Mouse (Mus musculus) embryonic facial prominence, embryonic 10.5 days (tissue): ENCODE measurements at regions not wholly inside any gene's neighbourhood (a gene's known extent, or its start where the extent isn't known, plus 50 kb on each side); places are given as distances from the start of the nearest gene placed in this dataset.

Source experiments
- DNase-seq: peaks from one replicate; pipeline ENCODE4 v3.0.0-alpha.2; 2017; ENCODE audit warnings: low spot score
- H3K27ac ChIP-seq: fragments of 300-500 bp; sonication (generic); replicated peaks from 2 replicates; pipeline ENCODE4 v1.5.1; 2016; ENCODE audit warnings: mild to moderate bottlenecking
- H3K27me3 ChIP-seq: fragments of 300-500 bp; sonication (generic); replicated peaks from 2 replicates; pipeline ENCODE4 v1.6.1; 2016; ENCODE audit warnings: low read depth, mild to moderate bottlenecking; ENCODE audit not compliant: poor library complexity, severe bottlenecking
- H3K36me3 ChIP-seq: fragments of 300-500 bp; sonication (generic); replicated peaks from 2 replicates; pipeline ENCODE4 v1.6.1; 2016; ENCODE audit warnings: mild to moderate bottlenecking, moderate library complexity
- H3K4me1 ChIP-seq: fragments of 300-500 bp; sonication (generic); 2 replicates; pipeline ENCODE4 v1.6.1; 2016
- H3K4me3 ChIP-seq: fragments of 300-500 bp; sonication (generic); 2 replicates; pipeline ENCODE4 v1.5.1; 2016; ENCODE audit warnings: mild to moderate bottlenecking, moderate library complexity
- H3K9me3 ChIP-seq: fragments of 300-500 bp; sonication (generic); 2 replicates; pipeline ENCODE4 v1.6.1; 2016; ENCODE audit warnings: mild to moderate bottlenecking
- WGBS: fragments of 180-500 bp; shearing (Covaris S2); methylation state at CpG from one replicate; pipeline ENCODE4 v1.1.7; 2016; 5-methylcytosine and 5-hydroxymethylcytosine counted together

DNA sequence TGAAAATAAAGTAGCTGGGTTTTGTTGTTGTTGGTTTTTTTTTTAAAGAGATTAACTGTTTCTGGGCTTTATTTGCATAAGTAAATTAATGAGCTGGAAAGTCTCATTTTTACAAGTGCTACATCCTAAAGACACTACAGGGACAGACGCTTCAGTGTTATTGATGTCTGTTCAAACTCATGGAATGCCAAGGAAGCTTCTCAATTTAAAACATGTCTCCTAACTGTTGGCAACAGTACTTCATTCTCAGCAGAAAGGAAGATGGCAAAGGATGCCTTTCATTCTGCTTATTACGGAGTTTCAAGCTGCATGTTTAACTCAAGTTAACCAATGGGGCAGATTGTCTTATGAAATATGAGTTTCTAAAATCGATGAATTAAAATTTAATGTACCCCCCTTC, 187.3 kb downstream of the Fam84a start:
- H3K36me3 ChIP-seq, result no peaks in the 10 kb centered on the region
- H3K4me3 ChIP-seq, result no peak overlapping the region
- H3K9me3 ChIP-seq, result no peaks in the 10 kb centered on the region
- no peaks in the 10 kb centered on the region for H3K27me3 ChIP-seq
- DNase-seq, result no peak
- 89% methylated on average over 3 of the region's 3 CpGs for WGBS
- H3K27ac ChIP-seq, result no peak overlapping the region
- no peaks in the 10 kb centered on the region for H3K4me1 ChIP-seq

DNA sequence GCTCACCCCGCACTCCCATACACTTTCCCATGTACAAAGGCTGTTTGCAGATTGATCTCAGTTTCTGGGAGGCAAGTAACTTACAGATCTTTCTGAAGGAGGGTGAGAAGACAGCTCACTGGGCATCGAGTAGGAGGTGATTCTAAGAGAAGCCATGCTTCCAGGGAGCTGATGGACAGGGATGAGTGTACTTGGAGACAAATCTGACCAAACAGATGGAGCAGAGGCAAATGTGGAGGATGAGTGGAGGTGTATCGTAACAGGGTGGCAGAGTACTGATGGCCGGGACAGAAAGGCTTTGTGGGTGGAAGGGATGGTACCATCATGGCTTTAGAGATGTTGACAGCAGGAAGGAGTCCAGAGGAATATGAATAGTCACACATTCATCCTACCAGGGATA, 212.4 kb downstream of the Fam84a start:
- 91% methylated on average over 4 of the region's 4 CpGs for WGBS
- H3K27ac ChIP-seq, result no peak overlapping the region
- H3K4me1 ChIP-seq, result no peaks in the 10 kb centered on the region
- DNase-seq, result no peak
- H3K27me3 ChIP-seq, result no peaks in the 10 kb centered on the region
- H3K36me3 ChIP-seq, result no peaks in the 10 kb centered on the region
- H3K4me3 ChIP-seq, result no peak overlapping the region
- H3K9me3 ChIP-seq, result no peaks in the 10 kb centered on the region

DNA sequence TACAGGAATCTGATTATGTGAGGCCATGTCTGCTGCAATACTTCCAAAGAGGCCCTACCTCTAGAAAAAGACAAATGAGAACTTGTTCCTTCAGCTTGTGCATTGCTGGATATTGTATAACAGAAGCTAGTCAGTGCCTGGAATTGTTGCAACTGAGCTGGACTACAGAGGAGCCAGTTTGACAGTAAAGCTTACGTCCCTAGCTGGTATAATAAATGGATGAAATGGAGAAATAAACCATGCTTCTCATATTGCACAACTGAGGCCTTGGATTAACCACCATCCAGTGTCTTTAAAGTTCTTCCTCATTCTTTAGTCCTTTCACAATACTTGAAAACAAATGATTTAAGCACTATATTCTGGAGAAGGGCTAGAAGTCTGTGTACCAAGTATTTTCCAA, 230.8 kb downstream of the Fam84a start:
- no peak overlapping the region for H3K4me3 ChIP-seq
- 85% methylated on average over 1 of the region's 1 CpGs for WGBS
- DNase-seq, result no peak
- H3K36me3 ChIP-seq, result no peaks in the 10 kb centered on the region
- no peaks in the 10 kb centered on the region for H3K4me1 ChIP-seq
- no peaks in the 10 kb centered on the region for H3K27me3 ChIP-seq
- no peak overlapping the region for H3K27ac ChIP-seq
- H3K9me3 ChIP-seq, result no peaks in the 10 kb centered on the region

DNA sequence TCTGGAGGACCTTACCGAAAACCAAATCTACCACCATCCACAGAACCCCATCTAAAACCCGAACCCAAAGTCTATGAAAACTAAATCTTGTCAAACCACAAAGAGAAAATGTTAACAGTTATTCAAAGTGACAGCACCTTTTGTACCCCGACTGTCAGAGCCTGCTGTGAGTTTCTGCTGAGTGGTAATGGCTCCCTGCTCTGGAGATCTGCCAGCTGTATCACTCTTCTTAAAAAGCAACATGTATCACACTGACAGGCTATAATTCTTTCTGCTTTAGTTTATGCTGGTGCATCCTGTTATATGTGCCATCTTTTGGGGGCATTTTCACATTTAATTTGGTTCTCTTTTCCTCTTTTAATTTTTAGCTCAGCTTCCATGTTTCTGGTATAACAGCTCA, 268.5 kb downstream of the Fam84a start:
- Histone ChIP-seq H3K27me3 (no peaks in the 10 kb centered on the region), H3K9me3 (no peaks in the 10 kb centered on the region), H3K27ac (no peak overlapping the region), H3K4me3 (no peak overlapping the region), H3K4me1 (no peaks in the 10 kb centered on the region), H3K36me3 (no peaks in the 10 kb centered on the region)
- no peak for DNase-seq
- 69% methylated on average over 3 of the region's 3 CpGs for WGBS

DNA sequence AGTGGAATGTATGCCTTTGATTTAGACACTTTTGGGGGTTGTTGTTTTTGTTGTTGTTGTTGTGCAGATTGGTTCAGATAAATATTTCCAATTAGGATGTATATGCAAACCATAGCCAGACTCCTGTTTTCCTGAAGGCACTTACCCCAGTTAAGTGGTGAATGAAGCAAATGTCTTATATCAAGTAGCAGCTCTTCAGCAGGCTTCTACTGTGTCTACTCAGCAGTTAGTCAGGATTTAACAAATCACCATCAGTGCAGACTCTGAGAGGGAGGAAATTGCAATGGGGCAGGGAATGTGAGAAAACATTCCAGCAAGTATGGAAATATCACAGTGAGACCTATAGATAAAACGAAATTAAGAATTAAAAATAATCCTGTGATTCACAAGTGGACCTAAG, 282.7 kb downstream of the Fam84a start:
- no peak for DNase-seq
- H3K27me3 ChIP-seq, result no peaks in the 10 kb centered on the region
- no peak overlapping the region for H3K27ac ChIP-seq
- H3K36me3 ChIP-seq, result no peaks in the 10 kb centered on the region
- H3K9me3 ChIP-seq, result no peaks in the 10 kb centered on the region
- WGBS, result 76% methylated on average over 1 of the region's 1 CpGs
- no peaks in the 10 kb centered on the region for H3K4me1 ChIP-seq
- no peak overlapping the region for H3K4me3 ChIP-seq

DNA sequence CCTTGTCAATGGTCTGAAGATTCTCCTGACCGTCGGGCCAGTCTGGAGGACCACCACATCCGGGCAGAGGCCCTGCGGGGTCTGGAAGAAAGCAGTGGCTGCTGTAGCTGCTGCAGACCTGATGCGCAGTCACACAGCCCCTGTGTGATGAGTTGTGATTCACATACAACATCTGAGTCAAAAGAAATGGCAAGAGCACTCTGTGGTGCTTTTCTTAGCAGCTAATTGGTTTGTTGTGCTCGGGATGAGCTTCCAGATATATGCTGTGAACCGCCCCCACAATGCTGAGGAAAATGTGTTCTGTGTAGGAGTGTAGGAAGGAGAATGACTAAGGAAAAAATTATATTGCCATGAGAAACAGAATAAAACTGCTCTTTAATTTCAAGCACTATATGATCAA, 290.6 kb downstream of the Fam84a start:
- no peak for DNase-seq
- H3K27me3 ChIP-seq, result no peaks in the 10 kb centered on the region
- 90% methylated on average over 7 of the region's 7 CpGs for WGBS
- no peak overlapping the region for H3K27ac ChIP-seq
- no peak overlapping the region for H3K4me3 ChIP-seq
- H3K9me3 ChIP-seq, result 0 out of 2 replicates have a peak, but pooled peaks cover 2% of the 10 kb centered on the region
- H3K36me3 ChIP-seq, result no peaks in the 10 kb centered on the region
- no peaks in the 10 kb centered on the region for H3K4me1 ChIP-seq

DNA sequence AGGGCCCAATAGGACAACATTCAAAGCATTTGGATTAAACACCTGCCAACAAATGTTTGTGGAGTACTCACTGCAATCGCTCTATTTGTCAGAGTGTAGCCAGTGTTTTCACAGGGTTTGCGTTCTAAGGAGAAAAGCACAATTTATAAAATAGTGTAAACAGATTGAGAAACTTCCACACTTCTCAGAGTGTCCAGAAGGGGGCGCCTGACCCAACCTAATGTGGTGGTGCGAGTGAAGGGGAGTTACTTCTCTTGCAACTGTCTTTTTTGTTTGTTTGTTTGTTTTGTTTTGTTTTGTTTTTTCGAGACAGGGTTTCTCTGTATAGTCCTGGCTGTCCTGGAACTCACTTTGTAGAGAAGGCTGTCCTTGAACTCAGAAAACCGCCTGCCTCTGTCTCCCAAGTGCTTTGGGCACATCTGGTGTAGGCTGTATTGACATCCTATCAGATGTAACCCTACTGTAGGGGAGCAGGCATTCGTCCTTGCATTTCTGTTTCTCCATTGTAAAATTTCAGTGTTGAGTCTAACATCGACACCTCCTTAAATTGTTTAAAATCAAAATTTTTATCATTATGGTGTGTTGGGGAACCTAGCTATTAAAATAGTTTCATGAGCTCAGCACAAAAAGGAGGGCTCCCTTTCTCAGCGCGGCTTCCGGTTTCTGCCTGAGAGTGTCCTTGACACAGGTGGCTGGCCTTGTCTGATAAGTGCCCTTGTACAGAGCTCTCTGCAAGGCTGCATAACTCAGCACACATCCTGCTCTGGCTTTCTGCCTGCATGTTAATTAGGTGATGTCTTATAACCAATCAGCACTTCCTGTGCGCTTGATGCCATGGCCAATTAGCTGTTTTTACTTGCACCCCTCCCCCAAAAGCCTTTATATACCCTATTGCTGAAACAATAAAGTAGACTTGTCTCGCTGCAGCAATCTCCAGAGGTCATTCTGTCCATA, 307.0 kb downstream of the Fam84a start:
- H3K27ac ChIP-seq, result no peak overlapping the region
- no peak overlapping the region for H3K4me3 ChIP-seq
- peak; percentile 36 for DNase-seq
- no peaks in the 10 kb centered on the region for H3K36me3 ChIP-seq
- H3K4me1 ChIP-seq, result 0 out of 2 replicates have a peak, but pooled peaks cover 3% of the 10 kb centered on the region
- no peaks in the 10 kb centered on the region for H3K27me3 ChIP-seq
- H3K9me3 ChIP-seq, result peaks cover 4% of the 10 kb centered on the region; the same call in 1 of the 2 replicates
- WGBS, result 67% methylated on average over 13 of the region's 13 CpGs

DNA sequence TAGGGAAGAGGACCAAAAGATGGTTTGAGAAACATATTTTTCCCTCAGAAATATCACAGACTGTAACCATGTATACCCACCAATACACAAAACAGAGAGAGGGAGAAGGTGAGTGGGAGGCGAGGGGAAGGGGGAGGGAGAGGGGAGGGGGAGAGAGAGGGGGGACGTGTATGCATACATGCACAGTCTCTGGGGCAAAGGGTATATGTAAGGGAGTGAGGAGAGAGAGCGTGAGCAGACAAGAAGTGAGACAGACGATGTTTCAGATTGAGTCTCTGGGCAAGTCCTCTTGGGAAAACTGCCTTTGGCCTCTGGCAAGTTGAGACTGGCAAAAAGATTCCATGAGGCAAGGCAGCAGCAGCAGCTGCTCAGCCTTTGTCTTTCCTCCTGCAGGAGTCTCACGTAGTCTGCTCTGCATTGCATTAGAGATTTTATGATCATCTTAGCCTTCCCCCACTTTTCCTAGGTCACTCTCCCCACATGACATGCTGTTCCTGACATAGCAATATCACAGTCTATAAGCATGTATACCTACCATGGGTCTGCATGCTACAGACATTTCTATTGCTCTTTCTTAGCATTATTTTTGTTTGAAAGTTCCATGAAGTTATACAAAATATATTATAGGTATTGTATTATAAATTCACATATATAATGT, 308.3 kb downstream of the Fam84a start:
- H3K4me1 ChIP-seq, result 0 out of 2 replicates have a peak, but pooled peaks cover 3% of the 10 kb centered on the region
- peak; percentile 25 for DNase-seq
- no peak overlapping the region for H3K27ac ChIP-seq
- H3K36me3 ChIP-seq, result no peaks in the 10 kb centered on the region
- 51% methylated on average over 5 of the region's 5 CpGs for WGBS
- no peaks in the 10 kb centered on the region for H3K27me3 ChIP-seq
- H3K9me3 ChIP-seq, result peaks cover 4% of the 10 kb centered on the region; the same call in 1 of the 2 replicates
- H3K4me3 ChIP-seq, result no peak overlapping the region

DNA sequence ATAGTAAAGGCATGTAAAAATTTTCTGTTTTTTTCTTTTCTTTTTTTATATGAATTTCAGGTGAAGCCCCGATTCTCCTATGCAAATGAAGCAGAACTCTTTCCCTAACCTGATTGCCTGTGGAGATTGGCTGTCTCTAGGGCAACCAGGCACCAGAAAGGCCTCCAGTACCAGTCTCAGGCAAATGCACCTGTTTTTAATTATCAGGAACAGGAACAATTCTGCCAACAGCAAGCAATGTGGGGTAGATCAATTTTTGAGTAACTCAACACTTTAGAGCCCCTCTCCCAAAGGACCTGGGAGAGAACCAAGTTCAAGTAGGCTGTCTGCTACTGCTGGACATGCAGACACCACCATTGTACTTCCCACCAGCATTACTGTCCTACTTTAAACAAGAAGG, 310.6 kb downstream of the Fam84a start:
- Histone ChIP-seq H3K4me1 (0 out of 2 replicates have a peak, but pooled peaks cover 3% of the 10 kb centered on the region), H3K4me3 (no peak overlapping the region), H3K36me3 (no peaks in the 10 kb centered on the region), H3K27me3 (no peaks in the 10 kb centered on the region), H3K27ac (no peak overlapping the region), H3K9me3 (no peaks in the 10 kb centered on the region)
- WGBS, result 62% methylated on average over 1 of the region's 1 CpGs
- no peak for DNase-seq

DNA sequence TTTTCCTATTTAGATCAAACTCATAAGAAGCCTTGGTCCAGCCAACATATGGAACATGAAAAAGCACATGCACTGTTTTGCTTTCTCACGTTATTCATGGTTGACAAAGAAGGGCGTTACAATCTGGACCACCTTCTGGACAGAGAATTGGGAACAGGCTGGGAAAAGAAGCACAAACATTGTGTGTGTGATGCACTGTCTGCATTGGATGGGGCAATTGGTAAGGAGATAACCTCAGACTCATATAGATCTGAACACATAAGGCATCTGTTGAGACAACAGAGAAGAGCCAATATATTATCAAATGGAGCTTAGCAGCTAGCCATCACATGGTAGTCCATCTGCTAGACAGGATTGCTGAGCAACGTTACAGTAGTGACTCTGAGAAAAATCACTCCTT, 317.1 kb downstream of the Fam84a start:
- Histone ChIP-seq H3K27me3 (no peaks in the 10 kb centered on the region), H3K4me3 (no peak overlapping the region), H3K9me3 (no peaks in the 10 kb centered on the region), H3K27ac (no peak overlapping the region), H3K36me3 (no peaks in the 10 kb centered on the region), H3K4me1 (no peaks in the 10 kb centered on the region)
- 86% methylated on average over 3 of the region's 3 CpGs for WGBS
- no peak for DNase-seq

DNA sequence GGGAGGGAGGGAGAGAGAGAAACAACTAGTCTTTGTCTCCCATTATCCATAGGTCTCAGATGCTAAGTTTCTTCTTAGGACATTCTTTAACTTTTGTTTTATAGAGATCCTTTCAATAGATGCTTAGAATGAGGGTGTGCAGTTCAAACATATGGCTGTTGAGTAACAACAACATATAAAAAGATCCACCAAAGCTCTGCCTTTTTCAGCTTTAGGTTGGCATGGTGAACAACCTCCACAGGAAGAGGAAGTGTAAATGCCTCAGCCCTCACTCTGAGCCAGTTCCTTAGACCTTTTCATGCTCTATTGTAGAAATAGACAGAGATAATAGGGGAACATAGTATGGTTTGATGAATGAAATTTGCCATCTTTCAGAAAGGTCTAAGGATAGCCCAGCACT, 326.0 kb downstream of the Fam84a start:
- Histone ChIP-seq H3K4me1 (no peaks in the 10 kb centered on the region), H3K27me3 (no peaks in the 10 kb centered on the region), H3K36me3 (no peaks in the 10 kb centered on the region), H3K9me3 (no peaks in the 10 kb centered on the region), H3K27ac (no peak overlapping the region), H3K4me3 (no peak overlapping the region)
- no peak for DNase-seq

DNA sequence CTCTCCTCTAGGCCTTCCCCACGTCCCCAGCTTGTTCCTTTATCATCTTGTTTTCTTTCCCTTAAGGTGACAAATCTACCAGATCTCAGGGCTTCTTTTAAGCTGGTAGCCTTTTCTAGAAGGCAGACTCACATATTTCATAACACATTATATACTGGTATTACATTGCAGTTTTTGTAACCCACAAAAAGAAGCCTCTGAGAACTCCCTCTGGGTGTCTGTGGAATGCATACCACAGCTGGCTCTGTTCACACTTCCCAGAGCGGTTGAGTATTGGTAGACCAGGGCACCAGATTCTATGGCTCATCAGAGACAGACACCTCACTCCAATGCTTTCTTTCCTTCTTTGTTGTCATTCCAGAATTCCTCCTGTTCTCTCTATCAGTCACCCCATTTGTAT, 336.4 kb downstream of the Fam84a start:
- WGBS, result 79% methylated on average over 2 of the region's 2 CpGs
- Histone ChIP-seq H3K4me3 (no peak overlapping the region), H3K27ac (no peak overlapping the region), H3K4me1 (no peaks in the 10 kb centered on the region), H3K9me3 (no peaks in the 10 kb centered on the region), H3K36me3 (no peaks in the 10 kb centered on the region), H3K27me3 (no peaks in the 10 kb centered on the region)
- DNase-seq, result no peak

DNA sequence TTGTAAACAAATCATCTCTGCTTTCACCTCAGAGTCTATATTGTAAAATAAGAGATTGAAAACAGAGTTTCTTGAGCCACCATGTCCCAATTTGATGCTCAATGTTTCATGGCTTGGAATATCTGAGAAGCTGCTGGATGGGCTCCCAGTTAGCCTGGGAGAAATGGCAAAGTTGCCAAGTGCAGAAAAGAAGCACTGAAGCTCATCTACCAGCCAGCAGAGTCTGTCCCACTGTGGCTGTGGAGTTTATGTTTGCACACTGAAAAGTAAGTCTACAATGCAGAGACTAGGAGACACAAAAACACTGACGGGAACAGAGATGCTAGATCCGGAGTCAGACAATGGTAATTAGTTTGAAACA, 341.7 kb downstream of the Fam84a start:
- no peaks in the 10 kb centered on the region for H3K4me1 ChIP-seq
- H3K4me3 ChIP-seq, result no peak overlapping the region
- WGBS, result 82% methylated on average over 2 of the region's 2 CpGs
- no peaks in the 10 kb centered on the region for H3K36me3 ChIP-seq
- DNase-seq, result no peak
- no peaks in the 10 kb centered on the region for H3K27me3 ChIP-seq
- H3K27ac ChIP-seq, result no peak overlapping the region
- no peaks in the 10 kb centered on the region for H3K9me3 ChIP-seq
